Mouse (Mus musculus) layer of hippocampus, adult 8-10 months (tissue): ENCODE results near the gene Cd72. TPM values are rescaled to one million over a fixed set of nuclear protein-coding genes. Genes with fewer than 3 reads are reported as not detected.

ENCODE experiments used
- DNase-seq, 2 experiments: peaks; one replicate each; pipeline ENCODE4 v3.0.0; 2022; ENCODE audit warnings: low spot score in 2 of 2
- total RNA-seq, 4 experiments: library from RNA; stranded (reverse); gene quantifications; 2 replicates each; pipeline ENCODE4 v1.2.4; 2022

Gene Cd72
- total RNA-seq, 4 experiments from 2014 or later: 0.49 to 1.2 (median 0.81) TPM; not detected in 1

- DNase-seq: peak in 1 of 2 experiments; percentile 32
These were observed 24.7 kb upstream of the Cd72 start for GRCm38 (mm10) chr4:43478906-43479832.

- DNase-seq: no peak
These were observed 24.1 kb upstream of the Cd72 start for GRCm38 (mm10) chr4:43478534-43478858.

- DNase-seq: peak; percentile 79 to 80
These were observed 23.6 kb upstream of the Cd72 start for GRCm38 (mm10) chr4:43477857-43478533.

GRCm38 (mm10) chr4:43476604-43477003 lies 22.2 kb upstream of the Cd72 start:
- no peak for DNase-seq

GRCm38 (mm10) chr4:43473636-43474035 lies 19.2 kb upstream of the Cd72 start:
- no peak for DNase-seq

GRCm38 (mm10) chr4:43470301-43470700 lies 15.9 kb upstream of the Cd72 start:
- DNase-seq: no peak

- no peak for DNase-seq
These were observed 12.4 kb upstream of the Cd72 start for GRCm38 (mm10) chr4:43466872-43467271.

GRCm38 (mm10) chr4:43465935-43466334 lies 11.5 kb upstream of the Cd72 start:
- no peak for DNase-seq

GRCm38 (mm10) chr4:43463102-43463501 lies 8.7 kb upstream of the Cd72 start:
- no peak for DNase-seq

- DNase-seq: no peak
These were observed 2.7 kb upstream of the Cd72 start for GRCm38 (mm10) chr4:43457124-43457523.

- DNase-seq: no peak
These were observed 2.0 kb upstream of the Cd72 start for GRCm38 (mm10) chr4:43456470-43456869.

GRCm38 (mm10) chr4:43453413-43453812 lies 1.0 kb downstream of the Cd72 start:
- no peak for DNase-seq

GRCm38 (mm10) chr4:43452315-43452714 lies 2.1 kb downstream of the Cd72 start:
- DNase-seq: no peak

GRCm38 (mm10) chr4:43448554-43448953 lies 5.9 kb downstream of the Cd72 start:
- DNase-seq: no peak

- DNase-seq: no peak
These were observed 7.2 kb downstream of the Cd72 start for GRCm38 (mm10) chr4:43447251-43447650.

- DNase-seq: no peak
These were observed 10.9 kb downstream of the Cd72 start for GRCm38 (mm10) chr4:43443511-43443910.

GRCm38 (mm10) chr4:43442456-43443361 lies 11.7 kb downstream of the Cd72 start:
- peak in 1 of 2 experiments; percentile 57 for DNase-seq

GRCm38 (mm10) chr4:43442044-43442443 lies 12.4 kb downstream of the Cd72 start:
- peak; percentile 98 to 100 for DNase-seq

GRCm38 (mm10) chr4:43441639-43442038 lies 12.8 kb downstream of the Cd72 start, which contains the start of gene Tesk1:
Gene Tesk1 (plus strand): TSS chr4:43441939.
- no peak for DNase-seq

GRCm38 (mm10) chr4:43432832-43433231 lies 21.6 kb downstream of the Cd72 start:
- no peak for DNase-seq

- DNase-seq: peak; percentile 68 to 82
These were observed 22.7 kb downstream of the Cd72 start for GRCm38 (mm10) chr4:43431690-43432089.
